Mouse (Mus musculus) monocyte, adult 5-6 weeks (primary cell): Measurements from ENCODE around the gene S100a8. TPM values are rescaled to one million over a fixed set of nuclear protein-coding genes. Genes with fewer than 3 reads are reported as not detected.

Source experiments
- ATAC-seq: fragments of 153-309, 156-312 bp; replicated peaks from 2 replicates; pipeline ENCODE4 v1.8.0; 2017; ENCODE audit warnings: mild to moderate bottlenecking; ENCODE audit not compliant: low TSS enrichment, insufficient number of reproducible peaks, severe bottlenecking, poor library complexity, low FRiP score
- total RNA-seq: library from RNA; stranded (forward); fragments of 200-1000, 200-491, 200-594 nt; gene quantifications from 3 replicates; pipeline ENCODE4 v1.2.3, GENCODE M21; 2017

Gene S100a8
- total RNA-seq, 1 experiment from 2014 or later: 52.7 TPM

GRCm38 (mm10) chr3:90657405-90657804, 11.4 kb upstream of the S100a8 start:
- no peak for ATAC-seq

DNA sequence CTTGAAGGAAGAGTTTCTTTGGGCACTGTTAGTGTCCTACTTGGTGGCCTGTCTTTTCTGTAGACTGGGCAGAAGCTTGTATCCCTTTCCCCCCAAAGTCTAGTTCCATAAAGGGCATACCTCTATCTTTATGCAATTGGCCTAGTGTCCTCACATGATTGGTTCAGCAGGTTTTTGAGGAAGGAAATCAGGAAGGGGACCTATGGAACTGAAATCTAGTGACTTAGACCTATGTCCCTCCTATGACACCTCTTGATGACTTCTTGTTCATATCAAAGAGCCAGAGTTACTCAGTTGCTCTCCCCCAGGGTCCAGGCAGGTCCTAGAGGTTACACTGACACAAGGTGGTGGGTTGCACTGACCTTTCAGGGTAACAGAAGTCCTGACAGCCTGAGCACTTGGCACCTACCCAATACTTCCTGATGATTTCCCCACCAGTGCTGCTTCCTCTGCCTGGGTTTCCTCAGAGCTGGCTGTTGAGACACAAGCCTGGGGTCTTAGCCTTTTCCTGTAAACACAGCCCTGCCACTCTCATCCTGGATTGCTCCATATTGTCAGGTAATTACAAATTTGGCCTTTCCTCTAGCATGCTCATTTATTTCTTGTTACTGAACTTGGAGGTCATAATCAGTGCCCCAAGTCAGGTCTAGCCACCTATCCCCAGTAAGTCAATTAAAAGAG, 9.3 kb upstream of the S100a8 start:
- no peak for ATAC-seq

- no peak for ATAC-seq
These were observed 4.6 kb upstream of the S100a8 start for GRCm38 (mm10) chr3:90664219-90664618.

- no peak for ATAC-seq
These were observed 9.9 kb downstream of the S100a8 start for GRCm38 (mm10) chr3:90678656-90679055.

- no peak for ATAC-seq
These were observed 15.2 kb downstream of the S100a8 start for GRCm38 (mm10) chr3:90683929-90684328.

DNA sequence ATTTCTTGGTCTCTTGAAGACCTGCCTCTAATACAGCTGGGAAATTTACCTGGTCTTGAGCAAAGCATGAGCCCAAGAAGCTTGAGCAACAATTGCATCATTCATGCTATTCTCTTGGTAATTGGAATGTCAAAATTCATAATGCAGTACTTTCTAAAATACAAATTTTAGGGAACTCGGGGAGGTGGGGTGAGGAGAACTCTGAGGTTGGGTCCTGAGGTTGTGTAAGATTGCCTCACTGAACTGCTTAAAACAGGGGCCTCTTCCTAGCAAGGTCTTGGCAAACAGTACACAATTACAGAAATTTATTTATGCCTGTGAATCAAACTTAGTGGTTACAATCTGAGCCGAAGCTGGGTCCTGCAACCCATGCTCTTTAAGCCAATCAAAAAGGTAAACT, 18.1 kb downstream of the S100a8 start:
- ATAC-seq: no peak

- ATAC-seq: no peak
These were observed 24.7 kb downstream of the S100a8 start for GRCm38 (mm10) chr3:90693496-90693895.

DNA sequence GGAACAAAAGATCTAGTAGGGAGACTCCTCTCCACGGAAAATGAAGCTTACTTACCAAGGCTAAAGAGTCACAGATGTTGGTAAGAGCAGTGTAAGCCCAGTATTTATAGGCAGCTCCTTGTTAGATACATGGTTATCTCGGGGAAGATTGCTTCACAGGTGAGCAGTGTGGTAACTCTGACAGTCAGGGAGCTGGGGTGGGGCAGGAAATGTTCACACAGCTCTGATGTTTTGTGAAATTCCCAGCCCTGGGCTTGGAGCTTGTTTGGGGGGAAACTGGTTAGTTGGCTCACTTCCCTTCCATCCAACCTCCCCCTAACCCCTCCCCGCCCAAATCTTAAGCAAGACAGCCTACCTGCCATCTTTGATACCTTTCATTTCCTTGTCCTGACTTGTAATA, 26.8 kb downstream of the S100a8 start, which contains the start of gene S100a9:
TSS of gene S100a9 (minus strand) at position 109 of the 400 bp plus-strand sequence.
- ATAC-seq: no peak

- no peak for ATAC-seq
These were observed 33.5 kb downstream of the S100a8 start for GRCm38 (mm10) chr3:90702244-90702643.

GRCm38 (mm10) chr3:90708523-90709202, 39.9 kb downstream of the S100a8 start:
- no peak; the same call in 1 of the 2 replicates for ATAC-seq

- ATAC-seq: peak; percentile 95
These were observed 41.0 kb downstream of the S100a8 start for GRCm38 (mm10) chr3:90709591-90710460.

Other genes starting within 250 kb of the S100a8 start
- 11.7 to 26.5 TPM (median 12.9 TPM) in 3 replicates for gene Ints3, start 235.4 kb upstream of the S100a8 start, total RNA-seq
- not detected in 3 replicates for gene Npr1, start 203.1 kb upstream of the S100a8 start, total RNA-seq
- gene Ilf2, start 192.9 kb upstream of the S100a8 start, total RNA-seq: 72.4 to 84.1 TPM (median 74.7 TPM) in 3 replicates
- 52.4 to 94.4 TPM (median 62.0 TPM) in 3 replicates for gene Snapin, start 177.9 kb upstream of the S100a8 start, total RNA-seq
- 65.3 to 100 TPM (median 80.3 TPM) in 3 replicates for gene Chtop, start 159.5 kb upstream of the S100a8 start, total RNA-seq
- 24.0 to 71.5 TPM (median 39.2 TPM) in 3 replicates for gene S100a1, start 154.6 kb upstream of the S100a8 start, total RNA-seq
- 111 to 176 TPM (median 141 TPM) in 3 replicates for gene S100a13, start 154.5 kb upstream of the S100a8 start, total RNA-seq
- gene S100a14, start 142.1 kb upstream of the S100a8 start, total RNA-seq: 3.0 TPM in 1 of 3 replicates, not detected in the others
- gene S100a16, start 131.7 kb upstream of the S100a8 start, total RNA-seq: not detected in 3 replicates
- gene S100a3, start 108.4 kb upstream of the S100a8 start, total RNA-seq: not detected in 3 replicates
- gene S100a2, start 78.7 kb upstream of the S100a8 start, total RNA-seq: not detected in 3 replicates
- gene Gm42674, start 67.1 kb upstream of the S100a8 start, total RNA-seq: not detected in 3 replicates
- gene S100a4, start 65.2 kb upstream of the S100a8 start, total RNA-seq: 562 to 1,115 TPM (median 1,082 TPM) in 3 replicates
- gene S100a5, start 60.5 kb upstream of the S100a8 start, total RNA-seq: not detected in 3 replicates
- gene S100a6, start 56.1 kb upstream of the S100a8 start, total RNA-seq: 318 to 564 TPM (median 521 TPM) in 3 replicates
- 0.58 TPM in 1 of 3 replicates, not detected in the others for gene S100a7a, start 15.0 kb upstream of the S100a8 start, total RNA-seq
- gene S100a9, start 26.7 kb downstream of the S100a8 start, total RNA-seq: 6.2 to 33.7 TPM (median 31.4 TPM) in 3 replicates
- gene Pglyrp4, start 57.9 kb downstream of the S100a8 start, total RNA-seq: not detected in 3 replicates
- gene Gm5849, start 108.9 kb downstream of the S100a8 start, total RNA-seq: not detected in 3 replicates